Mouse (Mus musculus) right cerebral cortex, postnatal 25 days (tissue): ENCODE measurements at regions not wholly inside any gene's neighbourhood (a gene's known extent, or its start where the extent isn't known, plus 50 kb on each side); places are given as distances from the start of the nearest gene placed in this dataset.

Experiments used
- DNase-seq: peaks from one replicate; pipeline ENCODE4 v3.0.0; 2022

DNA sequence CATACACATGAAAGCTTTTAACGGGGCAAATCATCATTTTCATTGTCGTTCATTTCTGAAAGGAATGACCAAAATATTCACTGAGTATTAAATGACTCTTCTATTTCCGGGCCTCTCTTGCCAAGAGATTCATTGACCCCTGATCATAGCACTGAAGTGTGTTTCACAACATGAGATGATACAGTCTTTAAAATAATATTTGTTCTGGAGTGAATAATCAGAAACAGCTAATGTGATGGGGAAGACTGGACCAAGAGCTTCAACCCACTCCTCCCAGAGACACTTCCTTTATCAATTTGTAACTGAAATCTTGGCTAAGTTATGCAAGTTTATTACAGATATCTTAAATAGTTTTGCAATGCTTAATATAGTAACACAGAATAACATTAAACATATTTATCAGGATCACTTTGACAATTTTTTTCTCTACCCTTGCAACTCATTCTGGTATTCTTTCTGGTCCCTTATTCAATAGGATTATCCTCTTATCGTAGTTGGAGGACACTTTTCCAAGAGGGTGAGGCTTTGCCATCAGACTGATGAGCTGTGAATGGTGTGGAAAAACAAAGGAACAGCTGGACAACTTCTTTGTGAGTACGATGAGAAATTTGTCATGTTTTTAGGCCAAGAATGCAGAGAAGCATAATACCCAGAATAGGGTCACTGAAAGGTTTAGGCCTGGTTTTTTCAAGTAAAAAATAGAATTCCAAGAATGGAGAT, 149.6 kb upstream of the Sema3d start:
- DNase-seq, result no peak

DNA sequence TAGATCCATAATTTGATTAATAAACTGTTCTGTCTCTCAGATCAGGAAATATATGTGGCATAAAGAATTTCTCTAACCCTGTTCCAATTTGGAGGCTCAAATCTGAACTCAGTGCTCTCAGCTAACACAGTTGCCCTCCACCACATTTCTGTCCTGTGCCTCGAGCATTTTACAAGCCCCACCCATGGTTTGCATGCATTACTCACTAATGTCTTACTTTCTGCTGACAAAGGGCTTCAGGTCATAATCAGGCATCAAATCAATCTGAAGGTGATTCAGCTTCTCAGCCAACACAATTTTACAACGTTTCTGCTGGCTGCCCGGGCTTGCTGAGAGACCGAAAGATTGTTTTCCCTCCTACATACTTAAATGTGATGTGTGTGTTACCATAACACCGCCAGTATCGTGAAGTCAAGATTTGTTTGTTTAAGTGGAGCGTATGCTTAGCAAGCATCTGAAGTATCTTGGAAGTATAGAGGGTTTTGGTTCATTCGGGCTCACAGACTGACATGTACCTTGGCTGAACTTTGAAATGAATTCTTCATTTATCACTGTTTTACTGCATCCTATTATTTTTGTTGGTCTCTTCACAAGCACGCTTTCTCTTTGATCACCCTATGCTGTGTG, 139.9 kb upstream of the Sema3d start:
- DNase-seq, result no peak

DNA sequence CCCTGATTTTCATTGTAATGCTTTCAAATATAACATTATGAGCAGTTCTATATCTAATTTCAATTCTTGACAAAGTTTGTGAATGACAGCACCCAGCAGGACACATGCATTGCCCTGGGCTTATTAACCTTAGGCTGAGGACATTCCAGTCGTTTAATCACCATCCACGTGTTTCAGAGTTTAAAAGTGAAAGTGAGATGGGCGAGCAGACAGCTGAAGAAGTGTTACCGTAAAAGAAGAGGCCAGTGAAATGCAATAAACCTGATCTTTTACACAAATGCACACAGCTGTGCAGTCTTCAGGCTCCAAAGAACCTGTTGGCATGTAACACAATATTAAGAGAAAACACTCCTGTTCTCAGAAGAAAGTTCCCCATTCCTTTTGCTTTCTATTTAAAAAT, 89.5 kb upstream of the Sema3d start:
- DNase-seq, result no peak

DNA sequence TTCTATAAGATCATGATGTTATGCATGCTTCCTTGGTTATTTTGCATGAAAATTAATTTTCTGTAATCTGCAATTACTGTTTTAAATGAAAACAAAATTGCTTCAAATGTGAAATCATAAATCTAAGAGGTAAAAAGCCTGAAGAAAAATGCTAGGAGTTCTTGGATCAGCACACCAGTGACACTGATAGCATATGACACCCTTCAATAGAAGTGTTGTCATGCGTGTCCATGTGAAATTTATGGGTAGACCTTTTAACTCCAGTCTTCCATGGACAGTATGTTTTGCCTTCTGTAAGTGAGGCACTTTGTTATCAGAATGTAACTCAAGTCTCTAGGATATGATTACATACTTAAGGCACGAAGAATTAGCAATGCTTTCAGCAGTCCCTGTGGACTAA, 85.9 kb upstream of the Sema3d start:
- DNase-seq, result no peak

DNA sequence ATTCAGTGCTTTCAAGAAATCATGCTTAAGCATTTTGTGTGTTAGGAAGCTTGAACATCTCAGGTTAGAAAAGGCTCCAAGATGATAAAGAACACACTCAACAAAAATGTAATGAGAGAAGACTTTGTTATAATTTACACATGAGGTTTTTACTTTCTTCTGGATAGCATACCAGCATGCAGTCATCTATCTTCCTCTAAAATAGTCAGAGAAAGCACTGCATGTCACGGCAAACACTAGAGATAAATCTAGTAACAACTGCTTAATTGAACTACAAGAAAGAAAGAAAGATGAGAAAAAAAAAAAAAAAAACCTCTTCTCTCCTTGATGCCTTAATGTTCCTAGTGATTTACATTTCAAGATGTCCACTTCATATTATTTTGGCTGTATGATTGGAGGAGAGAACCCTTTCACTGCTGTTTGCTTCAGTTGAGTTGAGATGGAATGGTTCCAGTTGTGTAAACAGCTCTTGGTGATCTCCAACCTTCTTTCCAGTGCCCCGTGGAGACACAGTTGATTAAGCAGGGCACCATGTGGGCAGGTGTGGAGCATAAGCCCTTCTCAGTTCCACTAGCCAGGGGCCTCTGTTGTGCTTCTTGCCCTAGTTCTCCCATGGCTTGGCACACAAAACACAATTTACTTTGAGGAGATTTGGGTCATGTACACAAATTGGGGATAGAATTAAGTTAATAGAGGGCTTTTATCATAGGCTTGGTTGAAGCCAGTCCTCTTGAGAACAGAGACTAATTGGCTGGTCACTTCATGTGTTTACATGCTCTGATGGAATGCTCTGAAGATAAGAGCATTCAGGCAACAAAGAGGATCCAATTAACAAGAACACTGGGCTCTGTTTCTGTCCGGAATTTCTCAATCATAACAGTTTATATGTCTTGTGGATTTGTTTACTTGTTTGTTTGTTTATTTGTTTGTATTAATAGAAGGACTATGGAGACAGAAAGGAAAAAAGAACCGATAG, 81.1 kb upstream of the Sema3d start:
- DNase-seq, result no peak

DNA sequence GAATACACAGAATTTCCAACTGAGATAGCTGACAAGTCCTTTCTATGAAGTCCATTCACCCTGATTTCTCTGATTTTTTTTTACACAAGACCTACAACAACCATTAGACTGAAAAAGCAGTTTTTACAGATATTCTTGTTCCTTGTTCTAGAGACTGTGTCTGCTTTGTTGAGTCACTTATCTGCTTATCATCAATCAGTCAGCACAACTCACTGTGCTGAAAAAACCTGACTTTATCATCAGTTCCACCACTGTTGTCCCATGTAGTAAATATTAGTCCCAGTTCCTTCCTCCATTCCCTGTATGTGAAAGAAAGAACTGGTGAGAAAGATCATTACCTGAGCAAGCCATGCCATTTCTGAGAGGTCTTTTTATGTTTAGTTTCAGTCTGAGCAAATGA, 73.8 kb upstream of the Sema3d start:
- DNase-seq, result no peak

DNA sequence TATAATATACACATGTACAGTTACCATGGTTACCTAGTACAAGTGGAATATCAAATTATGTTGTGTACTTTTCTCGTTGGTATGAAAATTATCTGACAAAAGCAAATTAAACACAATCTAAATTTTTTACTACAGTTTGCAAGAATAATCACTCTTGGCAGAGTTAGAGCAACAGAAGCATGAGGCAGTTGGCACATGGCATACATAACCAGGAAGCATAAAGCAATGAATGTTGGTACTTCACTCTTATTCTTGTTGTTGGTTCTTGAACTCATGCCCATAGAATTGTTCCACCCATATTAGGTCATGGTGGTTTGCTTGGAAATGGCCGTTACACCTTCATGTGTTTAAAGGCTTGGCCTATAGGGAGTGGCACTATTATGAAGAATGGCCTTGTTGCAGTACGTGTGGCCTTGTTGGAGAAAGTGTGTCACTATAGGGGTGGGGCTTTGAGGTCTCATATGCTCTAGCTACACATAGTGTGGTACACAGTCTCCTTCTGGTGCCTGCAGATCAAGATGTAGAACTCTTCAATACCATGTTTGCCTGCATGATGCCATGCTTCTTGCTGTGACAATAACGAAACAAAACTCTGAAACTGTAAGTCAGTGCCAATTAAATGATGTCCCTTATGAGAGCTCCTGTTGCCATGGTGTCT, 50.4 kb upstream of the Sema3d start:
- no peak for DNase-seq
